Mouse (Mus musculus) ES-Bruce4 (cell line): ENCODE measurements around the gene Rnf208.

Experiments
- CTCF ChIP-seq: IDR thresholded peaks from one replicate; pipeline ENCODE4 v1.8.1; 2011; ENCODE audit warnings: low read depth, low read length
- EP300 ChIP-seq: IDR thresholded peaks from 2 replicates; pipeline ENCODE4 v1.6.1; 2011; ENCODE audit warnings: low read depth, low read length; ENCODE audit not compliant: insufficient read depth
- POLR2A ChIP-seq: IDR thresholded peaks from one replicate; pipeline ENCODE4 v1.8.1; 2011; ENCODE audit warnings: low read length; ENCODE audit not compliant: insufficient read depth

DNA sequence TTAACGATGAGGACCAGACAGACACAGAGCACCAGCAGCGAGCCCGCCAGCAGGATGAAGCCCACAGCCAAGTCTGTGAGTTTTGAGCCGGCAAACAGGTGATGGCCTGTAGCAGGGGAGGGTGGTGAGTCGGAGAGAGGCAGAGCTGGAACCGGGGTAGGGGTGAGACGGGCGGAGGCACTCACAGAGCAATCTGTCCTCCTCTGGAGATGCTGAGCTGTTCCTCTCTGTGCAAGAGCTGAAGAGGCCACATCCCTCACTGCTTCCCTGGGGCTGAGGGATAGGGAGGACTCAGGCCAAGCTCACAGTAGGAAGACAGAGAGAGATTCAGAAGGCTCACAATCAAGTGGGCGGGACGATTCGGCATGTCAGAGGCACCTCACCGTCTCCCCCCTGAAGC is 11.0 kb upstream of the Rnf208 start:
- TF ChIP-seq CTCF, result no peak
- TF ChIP-seq POLR2A, result no peak
- no peak for TF ChIP-seq EP300
